Mouse (Mus musculus) stomach, postnatal 0 days (tissue): ENCODE results near the gene 1700061G19Rik.

ENCODE experiments used
- CTCF ChIP-seq: IDR thresholded peaks from 2 replicates; pipeline ENCODE4 v1.5.1; 2016; ENCODE audit warnings: antibody characterized with exemption, low read depth, mild to moderate bottlenecking, moderate library complexity
- EP300 ChIP-seq: optimal IDR thresholded peaks from 2 replicates; pipeline ENCODE3; 2016; ENCODE audit warnings: antibody characterized with exemption

DNA sequence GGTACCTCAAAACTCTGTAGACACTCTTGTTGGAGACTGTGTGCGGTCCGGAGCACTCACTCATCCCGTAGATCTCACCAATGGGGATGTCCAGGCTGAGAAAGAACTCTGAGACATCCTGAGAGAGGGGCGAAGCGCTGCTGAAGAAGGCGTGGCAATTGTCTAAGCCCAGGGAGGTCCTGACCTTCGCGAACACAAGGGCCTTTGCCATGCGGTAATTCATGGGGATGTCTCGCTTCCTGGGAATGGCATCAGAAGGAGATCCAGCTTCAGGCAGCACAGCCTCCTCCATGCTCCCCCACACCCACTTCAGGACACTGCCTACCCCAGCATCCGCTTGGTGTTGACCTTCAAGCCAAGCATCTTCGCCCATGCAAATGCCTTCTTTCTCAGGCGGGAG lies 25.6 kb upstream of the 1700061G19Rik start:
- TF ChIP-seq EP300 (no peak), CTCF (no peak)
